In the genomic region with DNA sequence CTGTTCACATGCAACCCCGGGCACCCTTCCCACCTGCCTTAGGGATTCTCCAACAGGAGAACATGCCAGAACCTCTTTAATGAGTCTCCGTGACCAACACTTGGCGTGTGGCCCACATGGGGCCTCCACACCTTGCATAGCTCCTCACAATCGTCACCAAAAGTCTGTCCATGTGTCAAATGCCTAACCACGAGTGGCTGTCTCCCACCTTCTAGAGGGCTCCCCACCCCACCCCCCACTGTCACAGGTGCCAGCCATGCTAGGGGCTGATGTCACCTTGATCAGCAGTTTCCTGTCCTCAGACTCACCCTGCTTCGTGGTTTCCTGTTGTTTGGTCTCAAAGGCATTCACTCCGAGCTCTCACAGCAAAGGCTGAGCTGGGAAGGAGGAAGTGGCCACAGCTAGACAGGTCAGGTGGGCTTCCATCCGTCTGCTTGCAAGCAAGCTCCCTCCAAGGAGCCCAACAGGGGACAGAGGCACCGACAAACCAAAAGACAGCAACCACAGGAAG, we compare ENCODE assay signal across 8 mouse cellular contexts. TPM values are rescaled to one million over a fixed set of nuclear protein-coding genes. Genes with fewer than 3 reads are reported as not detected.
DNase-seq lines count a peak whose midpoint lies in the region; ATAC-seq lines count a peak whose summit lies in the region.

No protein-coding gene starts in this region.

- peak; percentile 31 for ATAC-seq in liver, embryonic 16.5 days (ENCODE audit: low read depth)

- H3K4me2 ChIP-seq in liver, embryonic 16.5 days (ENCODE audit: low read depth, low read length): peak overlapping the region; percentile 38

- peak; percentile 79 for DNase-seq in adrenal gland, adult 2 months
- no peak for DNase-seq in adrenal gland, postnatal 4 days (ENCODE audit: low spot score in 2 of 2)
- peak; percentile 76 for DNase-seq in adrenal gland, postnatal 14 days
- DNase-seq in heart, postnatal 4 days: peak; percentile 59
- DNase-seq in spleen, postnatal 36 days (ENCODE audit: low spot score in 2 of 2): peak; percentile 91 to 92
- no peak for DNase-seq in embryo, embryonic 10 days (ENCODE audit: low spot score)
- no peak for DNase-seq in left cerebral cortex, adult 8-10 months (ENCODE audit: low spot score in 2 of 2)

- peak overlapping the region; percentile 38 for H3K9ac ChIP-seq in liver, embryonic 16.5 days (ENCODE audit: low read depth, low read length)

- H3K4me3 ChIP-seq in liver, embryonic 16.5 days (ENCODE audit: low read depth, low read length): peak overlapping the region; percentile 42

- no peaks in the 10 kb centered on the region for H3K9me3 ChIP-seq in liver, embryonic 16.5 days (replicated peaks; ENCODE audit: control insufficient read depth, low read length)

- no peaks in the 10 kb centered on the region for H3K27me3 ChIP-seq in liver, embryonic 16.5 days (ENCODE audit: control insufficient read depth, insufficient read depth, low read depth, low read length)

- H3K36me3 ChIP-seq in liver, embryonic 16.5 days (ENCODE audit: control insufficient read depth, insufficient read depth): no peaks in the 10 kb centered on the region

- peak overlapping the region; percentile 85 for H3K27ac ChIP-seq in liver, embryonic 16.5 days (ENCODE audit: low read length)

- H3K4me1 ChIP-seq in liver, embryonic 16.5 days (ENCODE audit: control insufficient read depth, low read depth, low read length): peaks cover 50% of the 10 kb centered on the region

- WGBS in liver, embryonic 16.5 days (ENCODE audit: insufficient replicate concordance): 20% methylated on average over 9 of the region's 9 CpGs

RNA-seq across cellular contexts. Expression of a gene that starts 10.2 kb away (rescaled TPM):
- 100 to 1,000 TPM; 123 to 166 TPM for total RNA-seq in adrenal gland, adult 2 months (2021)
- 266 and 274 TPM in 2 replicates for polyA plus RNA-seq in adrenal gland, adult 2 months (2012; rRNA removed)
- total RNA-seq in adrenal gland, postnatal 4 days (2021): 10 to 100 TPM; 46.6 to 90.7 TPM
- total RNA-seq in adrenal gland, postnatal 14 days (2021): 52.9 and 69.1 TPM in 2 replicates
- 1 to 10 TPM in 1 of 2 experiments, under 1 TPM in 1; 0.55 to 1.5 TPM for total RNA-seq in heart, postnatal 4 days (2021)
- 47.3 and 57.9 TPM in 2 replicates for polyA plus RNA-seq in liver, embryonic 16.5 days (2015; fragmentation: Nextera tagmentation; extraction: Ambion mirVana)
- 1 to 10 TPM in 1 of 4 experiments, under 1 TPM in 3; 0.39 to 1.5 (median 0.74) TPM for total RNA-seq in left cerebral cortex, adult 8-10 months (2022)

RNA-seq across cellular contexts. Expression of a gene that starts 22.8 kb away (rescaled TPM):
- total RNA-seq in adrenal gland, adult 2 months (2021): 1 to 10 TPM; 6.5 to 8.2 TPM
- polyA plus RNA-seq in adrenal gland, adult 2 months (2012; rRNA removed): 6.8 and 8.4 TPM in 2 replicates
- 10 to 100 TPM; 19.4 to 20.8 TPM for total RNA-seq in adrenal gland, postnatal 4 days (2021)
- total RNA-seq in adrenal gland, postnatal 14 days (2021): 10.4 and 10.6 TPM in 2 replicates
- under 1 TPM in 1 of 2 experiments, not detected in 1; 0.23 TPM for total RNA-seq in heart, postnatal 4 days (2021)
- 0.04 TPM in 1 of 2 replicates, not detected in the other for polyA plus RNA-seq in liver, embryonic 16.5 days (2015; fragmentation: Nextera tagmentation; extraction: Ambion mirVana)
- 10 to 100 TPM; 91.8 to 100.0 (median 96.7) TPM for total RNA-seq in left cerebral cortex, adult 8-10 months (2022)

RNA-seq across cellular contexts. Expression of a gene that starts 29.0 kb away (rescaled TPM):
- total RNA-seq in adrenal gland, adult 2 months (2021): 10 to 100 TPM; 41.8 to 69.4 TPM
- polyA plus RNA-seq in adrenal gland, adult 2 months (2012; rRNA removed): 110 and 118 TPM in 2 replicates
- total RNA-seq in adrenal gland, postnatal 4 days (2021): 10 to 100 TPM; 33.7 to 39.1 TPM
- total RNA-seq in adrenal gland, postnatal 14 days (2021): 58.0 and 66.5 TPM in 2 replicates
- total RNA-seq in heart, postnatal 4 days (2021): 10 to 100 TPM; 70.4 to 72.5 TPM
- polyA plus RNA-seq in liver, embryonic 16.5 days (2015; fragmentation: Nextera tagmentation; extraction: Ambion mirVana): 10.0 and 12.1 TPM in 2 replicates
- 10 to 100 TPM; 29.0 to 31.0 (median 30.1) TPM for total RNA-seq in left cerebral cortex, adult 8-10 months (2022)

Comparison
In these comparisons a context has a peak if more than half of its experiments do, and no peak if none do; other contexts are left out.
1. DNase-seq: peak in adrenal gland, adult 2 months (single experiment), adrenal gland, postnatal 14 days (single experiment), heart, postnatal 4 days (single experiment) and spleen, postnatal 36 days (2 of 2); none in adrenal gland, postnatal 4 days (0 of 2), embryo, embryonic 10 days (single experiment) and left cerebral cortex, adult 8-10 months (0 of 2).
2. RNA of a gene that starts 10.2 kb away (total RNA-seq): 123 to 166 TPM in adrenal gland, adult 2 months, 46.6 to 90.7 TPM in adrenal gland, postnatal 4 days and 52.9 to 69.1 TPM in adrenal gland, postnatal 14 days; 0.55 to 1.5 TPM in heart, postnatal 4 days and 0.39 to 1.5 TPM in left cerebral cortex, adult 8-10 months; every median in the first group is over 10 times any median in the second.